Mouse (Mus musculus) kidney, adult 9 months (tissue): ENCODE data around the gene Magt1.
"Not testable (repeated sequence)": the region's sequence is repeated elsewhere in the genome, so short reads cannot be mapped to it uniquely, and the experiment has no call there.

Experiments used
- DNase-seq: peaks from one replicate; pipeline ENCODE4 v3.0.0; 2022

Gene Magt1

DNA sequence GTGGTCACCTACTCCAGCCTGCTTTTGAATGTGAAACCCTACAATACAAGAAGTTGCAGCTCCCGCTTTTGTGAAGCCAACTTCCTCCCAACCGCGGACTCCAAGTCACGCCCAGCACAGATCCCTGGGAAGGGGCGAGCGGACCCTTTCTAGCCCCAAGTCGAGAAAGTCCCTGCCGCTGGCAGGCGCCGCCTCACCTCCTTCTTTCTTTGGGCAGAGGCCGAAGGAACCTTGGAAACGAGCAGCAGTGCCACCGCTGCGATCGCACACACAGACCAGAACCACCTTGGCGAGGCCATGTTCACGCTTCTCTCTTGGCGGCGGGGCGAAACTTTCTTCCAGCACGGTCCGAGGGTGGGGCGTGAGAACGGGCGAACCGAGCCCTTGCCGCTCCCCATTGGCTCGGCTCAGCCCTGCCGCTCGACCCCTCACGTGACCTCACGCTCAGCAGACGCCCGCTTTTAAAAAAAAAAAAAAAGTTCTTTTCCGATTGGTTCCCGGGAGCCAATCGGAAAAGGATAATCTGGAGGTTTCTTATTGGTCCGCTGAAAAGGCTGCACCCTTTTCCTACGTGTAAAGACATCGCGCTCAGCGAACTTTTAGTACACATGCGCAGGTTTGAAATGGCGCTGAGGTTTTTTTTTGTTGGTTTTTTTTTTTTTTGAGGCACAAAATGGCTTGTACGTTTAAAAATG is at the start of gene Magt1:
Gene Magt1, minus strand, starts transcription at position 442 of the 695 bp plus-strand sequence.
- DNase-seq, result peak; percentile 90

DNA sequence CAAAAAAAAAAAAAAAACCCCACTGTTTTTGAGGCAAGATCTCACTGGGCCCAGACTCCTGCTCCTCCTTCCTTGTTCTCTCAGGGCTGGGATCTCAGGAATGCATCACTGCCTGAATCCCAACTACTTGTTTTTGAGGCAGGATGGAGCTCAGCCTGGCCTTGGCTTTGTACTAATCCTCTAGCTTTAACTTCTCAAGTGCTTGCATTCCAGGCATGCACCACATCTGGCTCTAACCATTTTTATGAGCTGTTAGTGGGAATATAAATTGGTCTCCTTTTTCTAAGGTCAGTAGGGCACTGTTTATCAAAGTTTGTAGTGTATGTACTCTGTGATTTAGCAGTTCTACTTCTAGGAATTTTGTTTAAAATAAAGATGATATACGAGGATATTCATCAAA is 36.5 kb upstream of the Magt1 start:
- no peak for DNase-seq

DNA sequence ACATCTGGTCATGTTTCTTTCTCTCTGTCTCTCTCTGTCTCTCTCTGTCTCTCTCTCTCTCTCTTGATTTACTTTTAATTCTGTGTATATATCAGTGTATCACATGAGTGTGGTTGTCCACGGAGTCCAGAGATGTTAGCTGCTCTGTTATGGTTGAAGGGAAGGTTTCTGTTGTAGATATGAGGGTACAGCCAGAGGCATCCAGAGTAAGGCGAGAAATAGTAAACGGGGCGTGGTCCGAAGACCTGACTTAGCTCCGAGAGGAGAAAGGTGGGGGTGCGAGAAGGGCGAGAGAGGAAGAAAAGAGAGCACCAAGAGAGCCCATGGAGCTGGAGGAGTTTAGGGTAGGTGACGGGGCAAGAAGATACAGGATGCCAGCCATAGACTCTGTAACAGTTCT is 34.2 kb upstream of the Magt1 start:
- no peak for DNase-seq

DNA sequence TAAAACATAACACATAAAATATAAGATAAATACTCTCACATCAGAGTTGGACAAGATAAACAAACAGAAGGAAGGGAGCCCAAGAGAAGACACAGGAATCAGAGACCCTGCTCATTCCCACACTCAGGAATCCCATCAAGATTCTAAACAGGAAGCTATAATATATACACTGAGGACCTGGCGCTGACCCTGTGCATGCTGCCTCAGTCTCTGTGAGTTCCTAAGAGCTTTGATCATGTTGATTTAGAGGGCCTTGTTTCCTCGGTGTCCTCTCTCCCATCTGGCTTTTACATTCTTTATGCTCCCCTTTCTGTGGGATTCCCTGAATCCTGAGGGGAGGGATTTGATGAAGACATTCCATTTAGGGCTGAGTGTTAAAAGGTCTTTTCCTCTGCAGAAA is 33.7 kb upstream of the Magt1 start:
- DNase-seq, result no peak

DNA sequence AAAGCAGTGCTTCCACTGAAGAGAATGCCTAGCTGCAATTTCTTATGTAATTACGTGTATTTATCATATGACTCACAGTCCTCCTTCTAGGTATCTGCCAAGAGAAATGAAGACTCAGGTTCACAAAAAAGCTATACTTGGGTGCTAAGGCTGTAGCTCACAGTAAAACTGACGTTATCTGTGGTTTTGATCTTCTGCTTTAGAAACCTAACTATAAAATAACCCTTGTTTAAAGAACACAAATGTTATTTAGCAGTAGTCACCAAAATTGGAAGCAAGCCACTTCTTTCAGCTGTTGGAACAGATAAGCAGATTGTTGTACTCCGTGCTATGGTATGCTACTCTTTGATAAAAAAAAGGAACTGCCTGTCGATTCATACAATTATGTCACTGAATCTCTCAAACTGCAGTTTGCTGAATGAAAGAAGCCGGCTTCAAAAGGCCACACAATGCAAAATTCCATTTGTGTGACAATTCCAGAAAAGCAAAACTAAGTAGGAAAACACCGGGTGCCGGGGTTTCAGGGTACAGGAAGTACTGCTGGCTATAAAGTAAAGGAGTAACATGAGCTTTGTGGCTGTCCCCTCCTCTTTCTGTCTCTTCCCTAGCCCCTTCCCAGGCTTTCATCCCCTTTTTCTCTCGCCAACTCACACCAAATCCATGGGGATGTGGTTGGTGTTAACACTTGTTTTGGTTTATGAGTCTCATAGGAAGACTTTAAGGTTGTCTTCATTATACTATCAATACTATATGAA is 32.3 kb upstream of the Magt1 start:
- no peak for DNase-seq

DNA sequence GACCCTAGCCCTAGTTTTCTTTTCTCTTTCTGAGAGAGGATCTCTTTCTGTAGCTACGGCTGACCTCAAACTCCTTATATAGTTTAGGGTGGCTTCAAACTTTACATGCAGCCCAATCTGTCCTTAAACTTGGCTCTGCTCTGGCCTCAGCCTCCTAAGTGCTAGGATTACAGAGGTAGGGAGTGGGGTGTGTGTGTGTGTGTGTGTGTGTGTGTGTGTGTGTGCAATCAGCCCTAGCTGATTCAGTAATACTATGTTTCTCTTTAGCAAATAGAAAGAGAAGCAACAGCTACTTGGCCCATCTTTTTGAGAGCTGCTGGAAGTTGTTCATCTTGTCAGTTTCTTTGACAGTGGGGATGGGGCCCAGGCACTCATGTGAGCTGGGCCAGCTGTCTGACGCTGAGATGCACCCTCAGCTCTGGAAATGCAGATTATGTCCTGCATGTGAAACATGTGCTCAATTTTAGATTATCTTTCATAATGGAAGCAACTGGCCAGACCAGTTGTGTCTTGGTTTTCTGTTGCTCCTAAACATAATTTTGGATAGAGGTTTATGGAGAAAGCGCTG is 25.6 kb upstream of the Magt1 start:
- DNase-seq, result no peak

DNA sequence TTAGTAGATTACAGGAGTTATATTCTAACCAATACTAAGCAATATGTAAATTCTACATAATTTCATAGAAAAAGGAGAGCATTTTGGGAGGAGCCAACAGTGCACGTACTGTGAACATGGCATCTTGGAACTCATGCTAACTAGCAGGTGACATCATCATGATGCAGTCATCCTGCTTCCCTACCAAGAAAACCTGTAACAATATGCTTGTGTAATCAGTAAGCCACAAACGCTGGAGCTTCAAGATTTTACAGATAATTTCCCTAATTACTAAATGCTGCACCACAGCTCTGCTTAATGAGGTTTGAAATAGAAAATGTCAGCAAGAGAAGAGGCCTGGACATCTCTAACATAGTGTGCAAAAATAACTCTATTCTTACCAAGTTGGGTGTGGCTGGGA is 24.0 kb upstream of the Magt1 start:
- no peak for DNase-seq

DNA sequence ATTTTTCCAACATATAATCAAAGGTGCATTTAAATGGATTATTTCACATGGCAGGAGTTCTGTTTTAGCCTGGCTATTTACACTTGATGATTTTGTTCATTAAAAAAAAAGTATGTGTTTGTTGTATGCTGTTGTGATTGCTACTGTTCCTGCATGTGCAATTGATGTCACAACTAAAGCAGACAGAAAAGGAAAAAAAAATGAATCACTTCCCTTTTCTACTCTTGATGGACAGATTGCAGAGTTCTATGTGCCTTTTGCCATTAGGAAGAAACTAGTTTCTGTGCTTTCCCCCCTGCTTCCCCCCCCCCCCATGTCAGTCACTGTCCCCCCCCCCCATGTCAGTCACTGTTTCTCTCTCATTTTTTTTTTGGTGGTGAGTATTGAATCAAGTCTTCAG is 19.4 kb upstream of the Magt1 start:
- DNase-seq, result no peak

DNA sequence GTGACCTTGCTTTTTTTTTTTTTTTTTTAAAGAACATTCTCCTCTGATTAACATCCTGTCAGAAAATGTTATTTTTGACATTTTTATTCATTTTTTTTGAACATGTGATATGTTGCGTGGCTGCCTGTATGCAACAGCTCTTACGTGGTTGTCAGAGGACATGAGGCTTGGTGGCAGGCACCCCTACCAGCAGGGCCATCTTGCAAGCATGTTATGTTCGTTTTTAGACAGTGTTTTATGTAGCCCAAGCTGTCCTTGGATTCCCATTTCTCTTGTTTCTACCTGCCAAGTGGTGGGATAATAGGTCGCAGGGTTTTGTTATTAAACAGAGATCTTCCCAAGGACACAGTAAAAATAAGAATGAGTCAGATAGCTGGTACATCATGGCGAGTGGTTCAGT is 18.5 kb upstream of the Magt1 start:
- no peak for DNase-seq

DNA sequence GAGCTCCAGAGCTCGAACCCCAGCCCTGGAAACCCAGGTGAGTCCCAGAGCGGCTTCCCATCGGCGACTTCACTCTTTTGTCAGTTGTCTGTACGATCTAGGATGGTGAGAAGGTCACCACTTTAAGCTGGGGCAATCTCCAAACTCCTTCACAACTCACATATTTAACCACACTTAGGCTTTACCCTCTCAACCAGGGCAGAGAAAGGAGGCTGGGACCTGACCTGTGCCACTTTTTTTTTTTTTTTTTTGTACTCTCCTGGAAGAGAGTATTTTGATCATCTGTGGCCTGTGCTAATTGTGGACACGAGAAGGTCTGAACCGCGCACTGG is 15.6 kb upstream of the Magt1 start:
- DNase-seq, result no peak

DNA sequence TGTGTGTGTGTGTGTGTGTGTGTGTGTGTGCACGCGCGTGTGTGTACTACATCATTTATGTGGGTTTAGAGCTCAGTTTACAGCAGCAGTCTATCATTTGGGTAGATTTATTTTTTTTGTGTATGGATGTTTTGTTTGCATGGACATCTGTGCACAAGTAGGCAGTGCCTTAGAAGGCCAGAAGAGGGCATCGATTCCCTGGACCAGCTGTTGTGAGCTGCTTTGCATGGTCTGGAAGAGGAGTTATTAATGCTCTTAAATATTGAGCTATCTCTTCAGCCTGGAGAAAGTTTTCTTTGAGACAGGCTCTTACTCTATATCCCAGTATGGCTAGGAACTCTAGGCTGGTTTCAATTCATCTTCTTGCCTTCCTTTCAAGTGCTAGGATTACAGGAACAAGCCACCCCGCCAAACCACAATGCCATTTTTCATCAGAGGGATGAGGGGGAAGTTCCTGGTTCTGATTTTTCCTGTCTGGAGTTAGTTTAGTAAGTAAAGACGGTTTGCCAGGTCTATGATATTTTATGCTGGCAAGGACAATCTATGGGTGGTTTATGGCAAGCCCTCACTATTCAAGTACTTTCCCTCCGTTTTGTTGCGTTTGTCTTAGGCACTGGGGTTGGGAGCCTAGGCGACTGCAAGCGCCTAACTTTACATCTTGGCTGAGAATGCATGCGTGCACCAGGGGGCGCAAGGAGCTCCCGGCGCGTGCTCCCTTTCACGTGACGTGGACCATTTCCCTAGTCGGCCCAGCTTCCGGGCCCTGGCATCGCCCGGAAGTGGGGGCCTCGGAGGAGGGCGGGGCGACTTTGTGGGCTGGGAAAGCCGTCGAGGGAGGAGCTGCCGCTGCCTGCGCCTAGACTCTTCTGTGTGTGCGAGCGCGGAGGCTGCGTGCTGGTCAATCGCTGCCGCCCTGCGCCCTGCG is 15.0 kb upstream of the Magt1 start, which contains the start of gene Atp7a:
Gene Atp7a, plus strand, starts transcription at position 859 of the 925 bp plus-strand sequence.
- DNase-seq, result peak; percentile 94

DNA sequence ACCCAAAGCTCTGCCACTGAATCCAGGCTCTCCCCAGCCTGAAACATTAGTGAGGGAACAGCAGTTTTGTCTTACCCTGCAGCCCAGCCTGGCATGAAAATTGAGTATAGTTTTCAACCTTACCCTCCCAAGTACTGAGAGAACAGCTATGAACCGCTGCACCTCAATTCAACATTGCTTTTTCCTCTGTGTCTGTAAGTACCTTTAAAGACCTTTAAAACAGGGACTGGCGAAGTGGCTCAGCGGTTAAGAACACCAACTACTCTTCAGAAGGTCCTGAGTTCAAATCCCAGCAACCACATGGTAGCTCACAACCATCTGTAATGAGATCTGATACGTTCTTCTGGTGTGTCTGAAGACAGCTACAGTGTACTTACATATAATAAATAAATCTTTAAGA is 5.8 kb upstream of the Magt1 start:
- DNase-seq, result no peak

DNA sequence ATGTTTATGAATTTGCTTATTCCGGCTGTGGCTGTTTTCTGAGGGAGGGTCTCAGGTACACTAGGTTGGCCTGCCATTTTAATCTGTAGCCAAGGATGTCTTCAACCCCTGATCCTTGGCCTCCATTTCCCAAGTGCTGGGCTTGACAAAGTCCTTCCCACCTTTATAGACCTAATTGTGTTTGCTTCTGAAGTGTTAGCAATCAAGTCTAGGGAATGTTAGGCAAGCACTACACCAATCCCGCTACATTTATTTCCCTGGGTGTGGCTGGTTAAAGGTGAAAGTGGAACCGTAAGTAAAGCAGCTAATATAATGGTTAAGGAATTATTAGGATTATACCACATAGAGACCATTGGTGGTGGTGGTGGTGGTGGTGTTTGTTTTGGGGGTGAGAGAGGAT is 5.4 kb upstream of the Magt1 start:
- DNase-seq, result no peak

DNA sequence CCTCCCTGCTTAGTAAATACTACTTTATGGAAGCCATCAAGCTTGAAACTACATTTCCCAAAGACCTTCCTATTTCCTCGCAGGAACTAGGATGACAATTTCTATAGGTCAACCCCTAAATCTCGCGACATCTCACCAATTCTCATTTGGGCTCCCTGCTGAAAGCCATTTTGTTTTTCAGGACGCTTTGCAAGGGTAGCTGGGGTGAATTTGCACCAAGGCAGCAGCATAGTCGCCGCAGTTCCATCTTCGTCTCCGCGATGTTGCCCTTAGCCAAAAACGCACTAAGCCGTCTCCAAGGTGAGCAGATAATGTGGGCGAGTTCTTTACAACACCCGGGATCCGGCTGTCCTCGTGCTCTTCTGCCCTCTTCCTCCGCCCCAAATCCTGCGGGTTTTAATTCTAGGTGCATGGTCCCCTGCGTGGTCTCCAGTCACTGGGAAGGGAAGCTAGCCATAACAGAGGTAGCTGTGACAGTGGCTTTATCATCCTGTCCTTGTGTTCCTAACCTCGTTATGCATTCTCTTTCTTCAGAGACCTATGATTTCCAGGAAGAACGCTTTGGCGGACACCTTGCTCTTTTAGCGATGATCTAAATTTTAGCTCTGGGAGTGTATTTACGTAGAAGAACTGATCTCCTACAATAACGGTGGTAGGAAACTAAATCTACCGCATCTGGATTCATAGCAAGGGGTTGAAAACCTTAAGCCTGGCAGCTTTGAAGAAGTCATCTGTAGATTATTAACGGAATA is 4.0 kb upstream of the Magt1 start, which contains the start of gene Cox7b:
Gene Cox7b, plus strand, starts transcription at position 130 of the 752 bp plus-strand sequence.
- DNase-seq, result peak; percentile 89

DNA sequence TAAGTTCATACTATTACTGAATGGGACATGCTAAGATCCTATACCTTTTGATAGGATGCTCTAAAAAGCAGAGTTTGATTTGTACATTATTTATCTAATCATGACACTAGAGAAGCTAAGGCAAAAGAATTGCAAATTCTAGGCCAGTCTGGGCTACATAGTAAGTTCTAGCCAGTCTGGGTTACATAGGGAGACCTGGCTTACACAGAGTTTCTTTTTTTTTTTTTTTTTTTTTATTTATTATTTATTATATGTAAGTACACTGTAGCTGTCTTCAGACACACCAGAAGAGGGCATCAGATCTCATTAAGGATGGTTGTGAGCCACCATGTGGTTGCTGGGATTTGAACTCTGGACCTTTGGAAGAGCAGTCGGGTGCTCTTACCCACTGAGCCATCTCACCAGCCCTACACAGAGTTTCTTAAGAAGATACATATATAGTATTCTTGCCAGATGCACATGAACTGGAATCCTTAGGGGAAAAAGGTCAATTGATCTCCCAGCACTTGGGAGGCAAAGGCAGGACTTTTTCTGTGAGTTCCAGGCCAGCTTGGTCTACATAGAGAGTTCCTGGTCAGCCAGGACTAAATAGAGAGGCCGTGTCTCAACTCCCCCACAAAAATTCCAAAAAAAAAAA is 3.2 kb upstream of the Magt1 start:
- not testable (repeated sequence) for DNase-seq

DNA sequence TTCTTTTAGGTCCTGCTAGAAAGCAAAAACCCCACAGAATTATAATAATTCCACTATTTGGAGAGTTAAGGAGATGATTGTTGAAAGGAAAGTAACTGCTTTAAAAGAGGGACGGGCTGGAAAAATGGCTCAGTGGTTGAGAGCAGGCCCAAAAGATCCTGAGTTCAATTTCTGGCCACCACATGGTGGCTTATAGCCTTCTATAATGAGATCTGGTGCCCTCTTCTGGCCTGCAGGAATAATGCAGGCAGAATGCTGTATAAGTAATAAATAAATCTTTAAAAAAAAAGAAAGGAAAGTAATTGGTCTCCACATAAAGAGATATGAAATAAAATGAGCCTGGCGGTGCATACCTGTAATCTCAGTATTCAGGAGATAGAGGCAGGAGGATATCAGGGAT is 1.5 kb upstream of the Magt1 start:
- peak; percentile 65 for DNase-seq

DNA sequence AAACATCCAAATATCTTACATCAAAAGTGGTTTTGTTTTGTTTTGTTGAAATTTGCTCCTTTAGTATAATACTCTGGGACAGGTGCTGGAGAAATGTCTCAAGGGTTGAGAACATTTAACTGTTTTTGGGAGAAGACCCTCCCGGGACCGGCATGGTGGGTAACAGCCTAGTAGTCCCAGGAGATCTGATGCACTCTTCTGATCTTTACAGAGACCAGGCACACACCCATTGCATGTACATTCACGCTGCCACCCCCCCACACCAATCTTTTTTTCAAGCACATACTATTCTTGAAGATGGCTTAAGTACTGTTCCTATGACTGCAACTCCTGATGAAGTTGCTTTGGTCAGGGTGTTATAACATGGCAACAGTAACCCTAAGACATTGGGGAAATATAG is 853 bp upstream of the Magt1 start:
- DNase-seq, result no peak

DNA sequence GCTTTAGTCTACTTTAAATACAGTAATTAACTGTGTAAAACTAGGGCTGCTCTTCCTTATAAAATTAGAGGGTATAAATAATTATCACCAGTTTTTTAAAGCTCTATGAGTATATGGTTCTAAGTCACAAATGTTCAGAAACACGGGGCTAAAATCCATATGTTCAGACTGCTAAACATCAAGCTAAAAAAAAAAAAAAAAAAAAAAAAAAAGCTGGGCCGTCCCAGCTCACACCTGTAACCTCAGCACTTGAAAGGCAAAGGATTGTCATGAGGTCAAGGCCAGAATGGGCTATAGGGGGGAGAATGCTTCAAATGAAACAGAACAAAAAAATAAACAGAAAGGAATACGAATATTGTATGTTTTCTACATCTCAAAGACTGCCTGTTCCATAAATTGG is 944 bp downstream of the Magt1 start:
- no peak for DNase-seq

DNA sequence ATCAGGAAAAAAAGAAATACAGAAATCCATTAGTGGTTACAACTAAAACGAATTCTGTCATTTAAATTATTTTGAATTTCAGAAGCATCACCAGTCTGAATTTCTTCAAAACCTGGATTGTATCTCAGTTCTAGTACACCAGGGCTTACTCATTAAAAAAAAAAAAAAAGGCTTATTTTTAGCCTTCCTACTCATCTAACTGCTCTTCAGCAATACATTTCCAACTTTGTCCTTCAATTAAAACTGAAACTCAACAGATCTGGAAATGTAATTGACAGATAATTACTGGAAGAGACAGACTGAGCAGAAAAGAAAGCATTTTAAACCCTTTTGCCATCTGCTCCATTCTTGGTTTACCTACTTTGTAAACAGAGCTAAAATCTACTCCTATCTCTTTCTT is 10.1 kb downstream of the Magt1 start:
- DNase-seq, result no peak

DNA sequence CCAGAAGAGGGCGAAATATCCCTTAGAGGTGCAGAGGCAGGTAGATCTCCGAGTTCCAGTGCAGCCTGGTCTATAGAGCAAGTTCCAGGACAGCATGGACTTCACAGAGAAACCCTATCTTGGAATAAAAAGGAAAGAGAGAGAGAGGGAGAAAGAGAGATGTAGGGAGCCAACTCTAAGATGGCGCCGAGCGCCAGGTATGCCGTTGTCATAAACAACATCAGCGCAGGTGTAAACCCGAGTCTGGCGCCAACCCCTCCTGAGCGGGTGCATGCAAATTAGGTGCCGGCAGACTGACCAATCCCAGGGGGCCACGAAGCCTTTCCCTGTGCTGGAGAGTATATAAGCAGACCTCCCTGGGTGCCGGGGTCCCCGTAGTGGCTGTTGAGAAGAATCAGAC is 54.6 kb downstream of the Magt1 start:
- DNase-seq, result not testable (repeated sequence)

DNA sequence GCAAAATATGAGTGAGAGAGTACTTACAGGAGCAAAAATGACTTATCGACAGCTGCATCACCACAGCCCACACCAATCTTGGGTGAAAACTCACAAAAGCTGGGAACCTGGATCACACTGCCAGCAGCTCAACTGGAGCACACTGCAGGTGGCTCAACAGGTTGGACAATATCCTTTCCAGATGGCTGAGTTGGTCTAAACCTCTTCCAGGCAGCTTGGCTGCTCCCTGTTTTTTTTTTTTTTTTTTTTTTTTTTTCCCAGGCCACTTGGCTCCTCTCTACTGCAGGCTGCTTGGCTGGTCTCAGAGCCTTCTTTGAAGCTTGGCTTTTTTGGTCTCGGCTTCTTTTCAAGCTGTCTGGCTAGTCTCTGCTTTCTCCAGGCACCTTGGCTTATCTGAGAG is 57.7 kb downstream of the Magt1 start:
- DNase-seq, result no peak

DNA sequence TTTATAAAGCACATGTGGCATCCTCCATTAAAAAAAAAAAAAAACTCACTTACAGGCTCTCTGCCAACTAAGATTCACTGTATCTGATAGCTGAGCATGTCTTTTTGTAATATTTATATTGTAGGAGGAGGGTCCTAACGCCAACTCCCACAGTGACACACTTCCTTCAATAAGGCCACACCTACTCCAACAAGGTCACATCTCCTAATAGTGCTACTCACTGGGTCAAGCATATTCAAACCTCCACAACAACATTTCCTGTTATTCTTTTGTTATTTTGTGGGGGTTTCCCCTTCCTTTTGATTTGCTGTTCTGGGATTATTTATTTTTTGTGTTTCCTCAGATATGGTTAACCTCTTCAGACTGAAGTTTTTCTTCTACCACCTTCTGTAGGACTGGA is 65.3 kb downstream of the Magt1 start:
- DNase-seq, result no peak
